Mouse (Mus musculus) bone marrow macrophage, adult 2 months (primary cell): Measurements from ENCODE around the gene Ankrd35.

Source experiments
- CTCF ChIP-seq: IDR thresholded peaks from 2 replicates; pipeline ENCODE4 v1.5.1; 2012; ENCODE audit warnings: low read depth, mild to moderate bottlenecking, low read length, moderate library complexity
- POLR2A ChIP-seq: IDR thresholded peaks from 2 replicates; pipeline ENCODE4 v1.6.1; 2012; ENCODE audit warnings: mild to moderate bottlenecking, low read depth, low read length, borderline replicate concordance

DNA sequence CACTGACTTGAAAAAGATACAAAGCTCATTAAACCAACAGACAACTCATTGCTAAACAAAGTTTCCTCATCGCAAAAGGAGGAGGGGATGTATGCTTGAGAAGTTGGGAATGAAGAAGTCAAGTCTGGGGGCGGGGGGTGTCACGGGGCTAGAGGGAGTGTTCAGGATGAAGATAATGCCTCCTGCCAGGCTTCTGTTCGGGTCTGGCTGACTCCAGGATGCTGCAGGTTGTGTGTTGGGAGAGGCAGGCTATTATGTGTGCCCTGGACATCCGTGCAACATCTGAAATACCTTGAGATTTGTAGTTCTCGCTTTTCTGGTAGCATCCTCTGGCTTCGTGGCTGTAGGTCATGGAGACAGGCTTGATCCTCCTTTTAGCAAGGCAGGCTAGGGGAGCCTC lies 8.5 kb downstream of the Ankrd35 start:
- no peak for TF ChIP-seq CTCF
- TF ChIP-seq POLR2A, result no peak
